Mouse (Mus musculus): ENCODE results near the gene Rabl6. TPM values are rescaled to one million over a fixed set of nuclear protein-coding genes. Genes with fewer than 3 reads are reported as not detected.

Rabl6 gene
- total RNA-seq, 2 experiments from 2014 or later: 157 to 163 TPM

DNA sequence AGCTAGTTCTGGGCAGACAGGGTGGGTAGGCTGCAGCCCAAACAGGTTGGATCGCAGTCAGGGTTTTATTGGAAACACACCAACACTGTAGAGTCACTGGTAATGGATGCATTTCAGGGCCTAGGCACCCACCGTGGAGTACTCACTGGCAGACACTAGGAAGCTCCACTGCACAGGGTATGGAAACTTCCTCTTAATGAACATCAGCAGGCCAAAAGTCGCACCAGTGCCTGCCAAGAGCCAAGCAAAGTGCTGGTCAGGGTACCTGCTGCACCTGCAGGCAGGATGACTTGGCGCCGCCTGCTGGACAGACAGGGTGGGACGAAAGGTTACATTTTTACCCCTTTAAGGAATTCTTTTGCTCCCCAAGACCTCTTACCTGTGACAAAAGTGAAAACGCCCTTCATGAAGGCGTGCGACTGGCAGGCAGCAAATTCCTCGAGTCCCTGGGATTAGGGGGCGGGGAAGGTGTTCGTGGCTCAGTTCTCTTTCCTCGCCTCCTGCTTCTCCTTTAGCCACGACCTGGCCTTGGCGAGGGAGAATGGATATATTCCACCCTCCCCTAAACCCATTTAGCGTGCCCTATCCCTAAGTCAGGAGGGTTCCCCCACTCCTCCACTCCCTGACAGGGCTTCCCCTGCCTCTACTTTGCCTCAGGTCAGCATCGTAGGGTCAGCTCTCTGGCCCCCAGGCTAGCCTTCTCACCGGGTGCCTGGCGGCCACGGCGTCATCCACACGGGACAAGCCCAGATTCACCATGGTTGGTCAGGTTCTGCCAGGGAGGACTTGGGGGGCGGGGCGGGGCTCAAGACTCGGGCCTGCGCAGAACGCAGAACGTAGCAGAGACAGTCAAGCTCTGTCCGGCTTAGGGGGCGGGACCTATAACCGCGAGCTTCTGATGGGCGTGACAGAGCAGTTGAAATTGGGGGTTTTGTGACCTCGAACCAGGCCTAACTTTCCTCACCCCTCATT is 13.2 kb upstream of the Rabl6 start, which contains the start of gene Tmem141:
Gene Tmem141 (minus strand): TSS at position 777 of the 972 bp plus-strand sequence.
- peak within 1 kb of the TSS; percentile 54 for H3K4me3 ChIP-seq
- peak; percentile 83 to 86 for DNase-seq (ENCODE audit: extremely low spot score in 1 of 2, low spot score in 2 of 2)
- intact Hi-C loops (cut with DNase I): no loop called here
- H3K27ac ChIP-seq: peak within 1 kb of the TSS; percentile 91
- TF ChIP-seq CTCF (IDR thresholded peaks at IDR 0.05): peak; percentile 71

GRCm38 (mm10) chr2:25620852-25621228 is 12.5 kb upstream of the Rabl6 start:
- TF ChIP-seq CTCF (IDR thresholded peaks at IDR 0.05): no peak
- intact Hi-C loops (cut with DNase I): no loop called here
- no peak for DNase-seq (ENCODE audit: extremely low spot score in 1 of 2, low spot score in 2 of 2)
- Histone ChIP-seq H3K27ac (no peak overlapping the region), H3K4me3 (peak overlapping the region; percentile 54)

GRCm38 (mm10) chr2:25620386-25620785 is 12.1 kb upstream of the Rabl6 start:
- H3K27ac ChIP-seq: no peak overlapping the region
- no peak overlapping the region for H3K4me3 ChIP-seq
- intact Hi-C loops (cut with DNase I): no loop called here
- no peak for TF ChIP-seq CTCF (IDR thresholded peaks at IDR 0.05)
- no peak for DNase-seq (ENCODE audit: extremely low spot score in 1 of 2, low spot score in 2 of 2)

DNA sequence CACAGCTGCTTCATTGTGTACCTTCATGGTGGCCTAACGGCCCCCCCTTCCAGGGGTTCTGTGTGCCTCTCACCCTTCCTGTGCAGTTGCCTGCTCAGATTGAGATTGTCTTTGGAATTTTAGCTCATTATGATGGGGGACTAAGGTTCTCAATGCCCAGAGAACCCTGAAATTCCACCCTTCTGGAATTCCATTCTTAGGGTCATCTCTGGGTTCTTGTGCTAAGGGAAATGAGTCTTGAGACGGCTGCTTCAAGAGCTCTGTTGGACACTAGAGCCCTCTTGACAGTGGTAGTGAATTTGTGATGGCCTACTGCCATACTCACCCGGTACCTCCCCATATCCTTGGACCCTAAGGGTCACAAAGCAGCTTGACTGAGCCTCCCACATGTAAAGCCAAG is 9.3 kb upstream of the Rabl6 start, which contains the start of gene Ccdc183:
Gene Ccdc183 (minus strand): TSS at position 101 of the 400 bp plus-strand sequence.
- intact Hi-C loops (cut with DNase I): no loop called here
- H3K27ac ChIP-seq: no peak within 1 kb of the TSS
- no peak within 1 kb of the TSS for H3K4me3 ChIP-seq
- no peak for DNase-seq (ENCODE audit: extremely low spot score in 1 of 2, low spot score in 2 of 2)
- TF ChIP-seq CTCF (IDR thresholded peaks at IDR 0.05): no peak

DNA sequence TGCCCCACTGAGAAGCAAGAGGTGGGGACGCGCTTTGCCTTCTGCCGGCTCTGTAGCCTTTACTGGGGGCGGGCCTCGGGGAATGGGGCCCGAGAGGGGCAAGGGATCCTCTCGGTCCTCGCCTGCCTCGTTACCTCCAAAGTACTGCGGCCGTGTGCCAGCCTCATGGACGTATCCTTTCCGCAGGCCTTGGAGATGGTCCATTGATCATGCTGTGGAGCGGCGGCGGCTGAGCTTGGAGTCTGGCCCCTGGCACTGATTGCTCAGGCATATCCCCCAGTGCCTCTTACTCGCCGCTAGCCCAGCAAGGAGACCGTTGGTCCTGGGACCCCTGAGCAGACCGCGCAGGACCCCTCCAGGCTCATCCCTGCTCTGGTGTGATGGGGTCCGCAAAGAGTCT is 8.1 kb upstream of the Rabl6 start:
- TF ChIP-seq CTCF (IDR thresholded peaks at IDR 0.05): no peak

DNA sequence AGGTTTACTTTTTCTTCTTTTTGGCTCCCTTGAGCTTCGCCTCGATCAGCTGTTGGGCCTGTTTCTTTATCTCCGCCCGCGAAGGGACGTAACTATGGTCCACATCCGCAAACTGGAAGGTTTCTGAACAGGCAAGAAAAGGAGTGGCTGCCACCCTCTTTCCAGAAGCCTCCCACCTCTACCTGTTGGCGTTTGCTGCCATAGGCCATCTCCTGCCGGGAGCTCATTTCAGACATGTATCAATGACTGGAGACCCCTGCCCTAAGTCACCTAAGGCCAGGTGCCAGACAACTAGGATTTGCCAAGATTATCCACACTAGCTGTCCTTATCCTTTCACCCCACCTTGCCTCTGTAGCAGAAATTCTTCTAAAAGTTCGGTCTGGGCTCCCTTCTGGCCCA is 350 bp upstream of the Rabl6 start:
- intact Hi-C loops (cut with DNase I): no loop called here
- H3K27ac ChIP-seq: peak overlapping the region; percentile 99; the same call in 1 of the 2 replicates
- no peak for TF ChIP-seq CTCF (IDR thresholded peaks at IDR 0.05)
- H3K4me3 ChIP-seq: peak overlapping the region; percentile 93
- DNase-seq (ENCODE audit: extremely low spot score in 1 of 2, low spot score in 2 of 2): no peak

More for the DNA sequence above, 8.1 kb upstream of the Rabl6 start:
- DNase-seq (ENCODE audit: extremely low spot score in 1 of 2, low spot score in 2 of 2): no peak
- no peak overlapping the region for H3K4me3 ChIP-seq
- intact Hi-C loops (cut with DNase I): no loop called here
- H3K27ac ChIP-seq: no peak overlapping the region

DNA sequence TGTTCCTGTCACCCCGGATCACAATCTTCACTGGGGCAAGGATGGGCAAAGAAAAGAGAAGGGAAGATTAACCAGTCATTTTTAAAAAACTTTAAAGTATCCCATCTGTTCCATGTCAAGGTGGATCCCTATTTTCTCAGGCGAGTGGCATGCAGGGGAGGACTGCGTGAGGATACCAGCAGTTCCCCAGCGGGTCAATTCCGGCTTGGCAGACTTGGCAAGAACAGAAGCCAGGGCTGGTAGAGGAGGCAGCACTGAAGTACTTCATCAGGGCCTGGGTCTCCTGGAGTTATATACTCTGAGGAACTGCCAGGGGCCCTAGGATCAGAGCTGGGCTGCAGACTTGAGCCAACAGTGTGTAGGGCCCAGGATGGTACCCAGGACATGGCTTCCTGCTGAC is 5.8 kb downstream of the Rabl6 start:
- intact Hi-C loops (cut with DNase I): no loop called here
- Histone ChIP-seq H3K27ac (no peak overlapping the region), H3K4me3 (no peak overlapping the region)
- TF ChIP-seq CTCF (IDR thresholded peaks at IDR 0.05): no peak
- DNase-seq (ENCODE audit: extremely low spot score in 1 of 2, low spot score in 2 of 2): no peak

- H3K4me3 ChIP-seq: no peak overlapping the region
- no peak for DNase-seq (ENCODE audit: extremely low spot score in 1 of 2, low spot score in 2 of 2)
- TF ChIP-seq CTCF (IDR thresholded peaks at IDR 0.05): no peak
- no peak overlapping the region for H3K27ac ChIP-seq
- intact Hi-C loops (cut with DNase I): no loop called here
These were observed 8.3 kb downstream of the Rabl6 start for GRCm38 (mm10) chr2:25600037-25600436.

DNA sequence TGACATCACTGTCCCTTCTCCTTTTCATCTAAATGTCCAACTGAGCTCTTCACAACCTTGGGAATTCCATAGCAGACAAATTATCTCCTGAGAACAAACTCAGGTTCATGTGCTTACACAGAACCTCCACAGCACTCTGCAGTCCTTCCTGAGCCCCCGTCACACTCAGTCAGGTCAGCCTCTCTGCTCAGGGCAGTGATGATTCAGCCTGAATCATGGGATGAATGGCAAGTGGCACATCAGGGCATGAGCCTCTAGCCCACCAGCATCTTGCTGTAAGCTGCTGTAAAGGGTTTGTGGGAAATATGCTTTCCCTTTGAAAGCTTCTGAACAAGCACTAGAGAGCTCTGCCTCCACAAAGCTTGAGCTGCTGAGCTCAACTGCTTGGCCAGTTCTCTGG is 9.6 kb downstream of the Rabl6 start:
- no peak for TF ChIP-seq CTCF (IDR thresholded peaks at IDR 0.05)
- no peak for DNase-seq (ENCODE audit: extremely low spot score in 1 of 2, low spot score in 2 of 2)
- no peak overlapping the region for H3K4me3 ChIP-seq
- intact Hi-C loops (cut with DNase I): no loop called here
- no peak overlapping the region for H3K27ac ChIP-seq

DNA sequence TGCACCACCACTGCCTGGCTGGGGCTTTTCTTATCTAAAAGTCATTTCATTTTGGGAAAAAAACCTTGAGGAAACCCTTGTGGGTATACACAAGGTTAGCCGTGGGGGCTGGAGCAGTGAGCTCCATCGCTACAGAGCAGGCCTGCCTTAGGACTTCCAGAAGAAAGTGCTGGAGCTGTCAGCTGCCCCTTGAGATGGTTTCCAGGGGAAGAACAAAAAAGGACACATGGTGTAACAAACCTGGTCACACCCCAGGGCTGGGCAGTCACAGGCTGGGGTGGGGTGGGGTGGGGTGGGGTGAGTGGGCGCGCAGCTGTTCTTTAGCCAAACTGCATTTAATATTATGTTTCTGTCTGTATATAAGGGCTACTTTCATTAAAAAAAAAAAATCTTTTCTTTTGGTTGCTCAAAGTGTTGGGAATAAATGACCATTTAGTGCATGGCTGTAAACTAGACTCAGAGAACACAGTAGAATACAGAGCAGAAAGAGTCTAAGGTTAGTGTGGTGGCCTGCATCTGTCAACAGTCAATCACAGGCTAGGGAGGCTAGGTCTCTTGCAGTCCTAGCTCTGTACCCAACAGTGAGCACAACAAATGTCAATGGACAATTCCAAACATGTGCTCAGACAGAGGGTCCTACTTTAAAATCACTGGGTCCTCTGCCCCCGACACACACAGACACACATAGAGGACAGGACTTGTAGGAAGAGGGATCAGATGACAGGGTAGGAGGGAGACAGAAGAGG is 11.4 kb downstream of the Rabl6 start:
- DNase-seq (ENCODE audit: extremely low spot score in 1 of 2, low spot score in 2 of 2): no peak
- TF ChIP-seq CTCF (IDR thresholded peaks at IDR 0.05): no peak
- no peak overlapping the region for H3K27ac ChIP-seq
- intact Hi-C loops (cut with DNase I): no loop called here
- H3K4me3 ChIP-seq: no peak overlapping the region

DNA sequence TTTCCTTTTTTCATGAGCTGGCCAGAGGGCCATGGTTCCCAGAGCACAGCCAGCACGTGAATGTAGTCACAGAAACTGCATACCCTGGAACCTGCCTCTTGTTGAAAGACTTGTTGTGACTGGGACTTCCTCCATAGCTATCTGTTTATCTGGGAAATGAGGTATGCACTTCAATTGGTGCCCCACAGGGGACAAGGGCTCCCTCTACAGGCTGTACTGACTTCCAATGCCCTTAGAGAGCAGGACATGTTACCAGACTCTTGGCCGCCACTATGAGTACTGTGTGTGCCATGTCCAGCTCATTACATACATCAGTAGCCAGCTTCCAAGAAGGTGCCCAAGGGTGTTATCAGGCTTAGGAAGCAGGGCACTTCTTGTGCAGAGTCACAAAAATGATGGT is 16.5 kb downstream of the Rabl6 start:
- H3K4me3 ChIP-seq: no peak overlapping the region
- no peak overlapping the region for H3K27ac ChIP-seq
- intact Hi-C loops (cut with DNase I): no loop called here
- no peak for DNase-seq (ENCODE audit: extremely low spot score in 1 of 2, low spot score in 2 of 2)
- TF ChIP-seq CTCF (IDR thresholded peaks at IDR 0.05): peak; percentile 69

Data from left cerebral cortex, adult 2 months (tissue).